Mouse (Mus musculus): ENCODE measurements around the gene 4930507D05Rik. TPM values are rescaled to one million over a fixed set of nuclear protein-coding genes. Genes with fewer than 3 reads are reported as not detected.

4930507D05Rik gene
- 0.25 and 0.26 TPM in 2 replicates for polyA plus RNA-seq (2015; fragmentation: Nextera tagmentation; extraction: Ambion mirVana)

GRCm38 (mm10) chr10:62449364-62450279 lies at the start of gene 4930507D05Rik, which contains the start of gene Supv3l1:
TSS of gene 4930507D05Rik (plus strand) at chr10:62449489.
TSS of gene Supv3l1 (minus strand) at chr10:62449738.

GRCm38 (mm10) chr10:62422255-62422654 lies 27.0 kb upstream of the 4930507D05Rik start, which contains the start of gene Hkdc1:
TSS of gene Hkdc1 (minus strand) at chr10:62422491.

DNA sequence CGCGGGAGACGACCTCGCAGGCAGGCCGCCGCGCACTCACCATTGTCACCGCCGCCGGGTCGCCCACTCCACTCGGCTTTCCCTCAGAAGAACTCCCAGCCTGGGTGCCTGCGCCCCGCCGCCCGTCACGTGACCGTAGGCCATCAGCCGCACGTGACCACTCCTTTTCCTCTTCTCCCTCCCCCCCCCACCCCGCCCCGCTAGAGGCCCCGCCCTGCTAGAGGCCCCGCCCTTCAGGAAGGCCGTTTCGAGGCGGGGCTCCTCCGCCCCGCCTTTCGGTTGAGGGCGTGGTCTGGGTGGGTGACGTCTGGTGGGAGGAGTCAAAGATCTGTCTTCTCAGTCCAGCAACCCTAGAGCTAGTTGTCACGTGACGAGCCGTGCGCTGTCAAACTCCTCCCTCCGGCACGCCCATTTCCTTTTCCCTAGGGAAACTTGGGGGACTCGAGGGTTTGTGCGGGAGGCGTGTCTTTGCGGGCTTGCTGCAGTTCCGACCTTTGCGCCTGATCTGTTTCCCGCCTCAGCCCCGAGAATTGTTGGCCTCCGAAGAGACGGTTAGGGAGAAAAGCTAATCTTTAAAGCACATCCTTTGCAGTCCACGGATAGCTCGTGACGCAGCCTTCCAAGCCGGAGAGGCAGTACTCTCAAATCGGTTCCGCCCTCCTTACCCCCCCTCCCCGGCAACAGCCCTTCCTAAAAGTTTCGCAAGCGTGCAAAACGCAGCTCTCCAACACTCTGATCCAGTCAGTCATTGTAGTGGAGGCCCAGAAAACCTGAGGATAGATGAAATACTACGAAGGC lies 37.5 kb downstream of the 4930507D05Rik start, which contains the start of gene Vps26a:
TSS of gene Vps26a (minus strand) at position 188 of the 798 bp plus-strand sequence.

Other genes with a start within 250 kb of the 4930507D05Rik start
- gene Tspan15, start 218.2 kb upstream of the 4930507D05Rik start, polyA plus RNA-seq (2015; fragmentation: Nextera tagmentation; extraction: Ambion mirVana): 25.9 and 30.0 TPM in 2 replicates
- 0.26 and 0.34 TPM in 2 replicates for gene Tacr2, start 197.1 kb upstream of the 4930507D05Rik start, polyA plus RNA-seq (2015; fragmentation: Nextera tagmentation; extraction: Ambion mirVana)
- 74.6 and 83.2 TPM in 2 replicates for gene Hk1, start 69.6 kb upstream of the 4930507D05Rik start, polyA plus RNA-seq (2015; fragmentation: Nextera tagmentation; extraction: Ambion mirVana)
- not detected in 2 replicates for gene Hkdc1, start 27.0 kb upstream of the 4930507D05Rik start, polyA plus RNA-seq (2015; fragmentation: Nextera tagmentation; extraction: Ambion mirVana)
- gene Supv3l1, start 249 bp downstream of the 4930507D05Rik start, polyA plus RNA-seq (2015; fragmentation: Nextera tagmentation; extraction: Ambion mirVana): 14.1 and 14.2 TPM in 2 replicates
- gene Vps26a, start 37.3 kb downstream of the 4930507D05Rik start, polyA plus RNA-seq (2015; fragmentation: Nextera tagmentation; extraction: Ambion mirVana): 39.8 and 47.1 TPM in 2 replicates
- 247 and 302 TPM in 2 replicates for gene Srgn, start 78.0 kb downstream of the 4930507D05Rik start, polyA plus RNA-seq (2015; fragmentation: Nextera tagmentation; extraction: Ambion mirVana)
- 13.6 and 14.9 TPM in 2 replicates for gene Kif1bp, start 129.0 kb downstream of the 4930507D05Rik start, polyA plus RNA-seq (2015; fragmentation: Nextera tagmentation; extraction: Ambion mirVana)
- gene Ddx21, start 152.8 kb downstream of the 4930507D05Rik start, polyA plus RNA-seq (2015; fragmentation: Nextera tagmentation; extraction: Ambion mirVana): 20.0 and 20.6 TPM in 2 replicates
- gene Ddx50, start 201.7 kb downstream of the 4930507D05Rik start, polyA plus RNA-seq (2015; fragmentation: Nextera tagmentation; extraction: Ambion mirVana): 53.7 and 54.9 TPM in 2 replicates

All from spleen, postnatal 0 days (tissue).